Mouse (Mus musculus) layer of hippocampus, postnatal 14 days (tissue): Measurements from ENCODE around the gene Crhr1. TPM values are rescaled to one million over a fixed set of nuclear protein-coding genes. Genes with fewer than 3 reads are reported as not detected.

Experiments used
- DNase-seq, 2 experiments: peaks; one replicate each; pipeline ENCODE4 v3.0.0; 2021 to 2022; ENCODE audit warnings: low spot score in 2 of 2, mixed read lengths in 1 of 2
- long read RNA-seq, 2 experiments: library from polyadenylated mRNA; stranded (forward); transcript quantifications; one replicate each; pipeline ENCODE4 v2.0.0; 2021
- total RNA-seq, 2 experiments: library from RNA; stranded (reverse); gene quantifications; 2 replicates each; pipeline ENCODE4 v1.2.3; 2021

Gene Crhr1
- total RNA-seq: 1 to 10 TPM; 8.0 to 8.3 TPM
- long read RNA-seq, experiment 1, partial matches to known transcripts: 1 of 5 reads
- long read RNA-seq, experiment 1, other reads (novel, unspliced or antisense): 4 of 5 reads
- long read RNA-seq, experiment 2, partial matches to known transcripts: 2 of 13 reads
- long read RNA-seq, experiment 2, other reads (novel, unspliced or antisense): 7 of 13 reads

DNA sequence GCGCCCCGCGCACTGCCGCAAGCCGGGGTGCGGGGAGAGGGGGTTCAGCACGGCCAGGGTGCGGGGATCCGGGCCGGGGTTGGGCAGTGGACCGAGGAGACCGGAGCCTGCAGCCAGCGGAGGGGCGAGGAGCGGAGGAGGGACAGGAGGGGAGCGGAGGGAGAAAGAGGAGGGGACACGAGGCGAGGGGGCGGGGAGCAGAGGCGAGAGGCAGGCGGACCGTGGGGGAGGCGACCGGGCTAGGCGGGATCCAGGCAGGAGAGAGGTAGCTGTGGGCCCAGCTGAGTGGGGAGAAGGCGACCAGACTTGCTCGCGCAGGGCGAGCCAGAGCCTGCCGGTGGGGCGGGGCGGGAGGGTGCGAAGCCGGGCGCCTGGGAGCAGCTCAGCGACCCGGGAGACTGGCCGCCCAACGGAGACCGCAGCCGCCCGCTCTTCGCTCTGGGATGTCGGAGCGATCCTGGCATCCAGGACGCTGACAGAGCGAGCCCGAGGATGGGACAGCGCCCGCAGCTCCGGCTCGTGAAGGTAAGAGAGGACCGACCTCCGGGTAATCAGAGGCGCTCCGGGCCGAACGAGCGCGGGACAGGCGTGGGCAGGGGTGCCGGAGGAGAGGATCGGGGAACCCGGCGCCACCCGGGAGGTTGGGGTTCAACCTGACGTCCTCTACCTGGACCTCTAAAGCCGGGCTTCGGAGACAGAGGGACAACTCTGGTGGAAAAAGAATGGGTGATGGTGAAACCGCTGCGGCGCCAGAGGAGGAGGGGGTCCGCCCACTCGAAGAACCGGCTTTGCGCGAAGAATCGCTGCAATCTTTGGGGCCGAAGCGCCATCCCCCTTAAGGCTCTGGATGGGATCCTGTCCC, at the start of gene Crhr1:
Gene Crhr1 (plus strand): TSS at position 276 of the 862 bp plus-strand sequence.
- DNase-seq: peak; percentile 24 to 26

DNA sequence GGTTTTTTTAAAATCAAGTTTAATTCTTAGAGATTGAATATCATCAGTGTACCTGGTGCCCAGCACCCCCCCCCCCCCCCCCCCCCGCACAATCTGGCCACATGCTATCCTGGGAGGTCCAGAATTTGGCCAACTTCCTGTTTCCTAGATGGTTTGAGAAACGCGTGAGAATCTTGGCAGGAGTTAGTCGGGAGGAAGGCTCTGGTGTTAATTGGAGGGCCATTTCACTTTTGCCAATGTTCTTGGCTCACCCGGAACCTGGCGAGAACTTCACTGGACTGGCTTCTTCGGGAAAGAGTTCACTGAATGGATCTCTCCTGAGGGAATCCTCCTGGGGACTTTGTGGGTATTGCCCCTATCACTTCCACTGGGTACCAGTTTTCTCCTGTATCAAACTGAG, 49.4 kb upstream of the Crhr1 start:
- peak in 1 of 2 experiments; percentile 26 for DNase-seq

DNA sequence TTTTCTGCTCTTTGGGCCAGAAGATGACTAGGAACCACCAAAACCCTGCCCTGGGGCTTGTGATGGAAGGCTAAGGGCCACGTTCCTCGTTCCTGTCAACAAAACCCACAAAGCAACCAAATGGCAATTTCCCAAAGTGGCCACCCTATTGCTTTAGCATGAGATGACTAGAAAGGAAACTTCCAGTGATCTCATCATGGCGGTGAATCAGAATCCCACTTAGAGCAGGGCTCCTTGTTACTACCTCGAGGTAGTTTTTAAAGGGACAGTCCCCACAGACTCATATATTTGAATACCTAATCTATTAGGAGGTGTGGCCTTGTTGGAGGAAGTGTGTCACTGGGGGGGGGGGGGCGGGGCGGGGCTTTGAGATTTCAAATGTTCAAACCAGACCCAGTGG, 48.9 kb upstream of the Crhr1 start:
- DNase-seq: no peak

DNA sequence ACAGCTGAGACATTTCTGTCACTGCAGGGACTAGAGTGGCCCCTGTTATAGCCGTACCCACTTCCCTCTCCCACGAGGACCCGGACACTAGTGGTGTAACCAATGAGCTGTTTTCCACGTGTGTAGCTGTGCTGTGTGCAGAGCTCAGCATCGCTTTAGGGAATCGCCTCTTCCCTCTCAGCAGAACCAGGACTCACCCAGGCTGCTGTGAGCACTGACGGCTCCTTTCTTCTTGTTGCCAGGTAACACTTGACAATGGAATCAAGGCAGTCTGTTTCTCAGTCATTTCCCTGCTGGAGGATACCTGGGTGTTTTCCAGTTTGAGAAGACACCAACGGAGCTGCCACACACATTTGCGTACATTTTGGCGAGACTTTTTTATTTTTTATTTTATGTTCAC, 44.1 kb upstream of the Crhr1 start:
- no peak for DNase-seq

DNA sequence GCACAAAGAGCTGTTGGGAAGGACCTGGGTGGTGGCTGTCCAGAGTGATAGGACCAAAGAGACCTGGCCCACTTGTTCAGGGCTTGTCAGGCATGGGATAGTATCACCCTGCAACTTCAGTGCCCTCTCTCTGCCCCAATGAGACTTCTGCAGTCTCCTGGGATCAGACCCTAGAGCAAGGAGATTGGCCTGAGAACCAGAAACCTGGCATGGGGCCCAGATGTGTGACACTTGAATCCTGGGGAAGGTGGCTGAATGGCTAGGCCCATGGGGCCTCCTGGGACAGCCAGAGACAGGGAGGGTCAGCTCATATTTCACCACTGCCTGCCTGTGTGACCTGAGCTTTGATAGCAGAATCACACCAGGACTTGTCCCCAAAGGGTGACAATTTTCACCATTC, 41.9 kb upstream of the Crhr1 start:
- no peak for DNase-seq

DNA sequence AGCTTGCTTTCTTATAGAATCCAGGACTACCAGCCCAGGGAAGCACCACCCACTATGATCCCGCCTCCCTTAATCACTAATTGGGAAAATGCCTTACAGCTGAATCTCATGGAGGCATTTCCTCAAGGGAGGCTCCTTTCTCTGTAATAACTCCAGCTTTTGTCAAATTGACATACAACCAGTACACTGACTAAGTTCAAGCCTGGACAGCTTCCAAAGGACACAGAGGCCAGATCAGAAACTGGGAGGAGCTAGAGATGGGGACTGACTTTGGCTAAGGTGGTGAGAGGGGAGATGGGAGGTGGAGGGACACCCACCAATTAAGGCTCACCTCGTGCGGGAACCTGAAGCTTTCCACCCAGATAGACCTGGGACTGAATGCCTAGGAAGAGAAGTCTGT, 37.5 kb upstream of the Crhr1 start:
- DNase-seq: no peak

DNA sequence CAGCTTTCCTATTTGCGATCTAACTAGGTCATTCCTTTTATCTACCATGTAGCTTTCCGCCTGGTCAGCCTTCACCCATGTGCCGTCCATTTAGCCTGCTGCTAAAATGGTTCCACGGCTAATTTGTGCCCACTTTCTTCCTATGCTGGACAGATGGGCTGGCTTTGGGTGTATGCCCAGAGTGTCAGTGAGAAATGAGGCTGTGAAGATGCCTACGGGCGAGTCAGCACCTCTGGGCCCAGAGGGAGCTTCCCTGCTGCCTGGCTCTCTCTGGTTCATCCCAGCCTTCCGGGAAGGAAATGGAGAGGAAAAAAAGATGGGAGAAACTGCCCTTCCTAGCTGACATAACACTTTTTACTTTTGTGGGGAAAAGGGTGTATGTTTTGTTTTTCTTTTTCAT, 36.1 kb upstream of the Crhr1 start:
- DNase-seq: no peak

DNA sequence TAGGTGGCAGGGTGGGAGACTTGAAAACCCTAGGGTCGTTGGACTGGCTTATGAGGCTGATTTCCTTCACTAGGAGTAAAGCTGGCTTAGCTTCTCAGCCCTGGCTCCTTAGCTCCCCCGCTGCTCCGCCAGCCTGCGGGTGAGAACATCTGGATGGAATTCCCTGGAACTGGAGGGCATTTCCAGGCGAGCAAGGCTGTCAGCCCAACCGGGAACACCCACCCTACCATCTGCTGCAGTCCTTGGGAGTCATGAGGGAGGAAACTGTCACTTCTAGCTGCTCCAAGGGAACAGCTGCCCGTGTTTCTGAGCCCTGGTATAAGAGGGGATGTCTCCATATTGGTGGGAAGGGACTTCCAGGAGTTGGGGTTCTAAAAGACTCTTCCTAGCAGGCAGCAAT, 33.1 kb upstream of the Crhr1 start:
- DNase-seq: no peak

DNA sequence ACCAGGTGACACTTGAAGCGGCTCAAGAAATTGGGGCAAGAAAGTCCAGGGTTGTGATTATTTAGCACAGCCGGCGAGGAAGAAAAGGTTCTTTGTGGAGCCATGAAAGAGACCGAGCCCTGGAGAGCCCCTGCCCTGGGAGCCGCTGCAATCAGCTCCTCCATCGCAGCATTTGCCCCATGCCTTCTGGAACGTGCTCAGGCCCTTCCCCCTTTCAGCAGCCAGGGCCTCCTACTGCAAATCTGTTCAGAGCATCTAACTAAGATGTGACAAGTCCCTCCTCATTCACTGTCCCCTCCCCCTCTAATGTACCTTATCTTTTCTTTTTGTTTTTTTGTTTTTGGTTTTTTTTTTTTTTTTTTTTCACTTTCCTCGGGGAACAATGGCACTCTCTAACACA, 30.0 kb upstream of the Crhr1 start:
- no peak for DNase-seq

DNA sequence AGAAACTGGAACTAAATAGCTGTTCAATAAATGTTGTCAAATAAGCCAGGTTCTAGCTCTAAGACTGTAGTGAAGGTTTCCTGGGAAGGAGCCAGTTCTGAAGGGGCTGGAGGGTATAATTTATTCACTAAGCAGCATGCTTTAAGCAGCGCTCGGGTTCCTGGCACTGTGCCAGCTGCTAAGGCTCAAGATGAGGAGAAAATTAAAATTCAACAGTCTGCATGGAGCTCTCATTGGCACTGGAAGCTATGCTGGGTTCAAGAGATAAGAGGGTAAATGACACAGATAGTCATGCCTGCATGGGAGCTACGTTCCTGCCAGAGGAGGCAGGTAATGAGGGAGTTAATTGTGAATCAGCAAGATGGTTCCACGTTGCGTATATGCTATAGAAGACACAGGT, 26.3 kb upstream of the Crhr1 start:
- DNase-seq: peak; percentile 41 to 56

DNA sequence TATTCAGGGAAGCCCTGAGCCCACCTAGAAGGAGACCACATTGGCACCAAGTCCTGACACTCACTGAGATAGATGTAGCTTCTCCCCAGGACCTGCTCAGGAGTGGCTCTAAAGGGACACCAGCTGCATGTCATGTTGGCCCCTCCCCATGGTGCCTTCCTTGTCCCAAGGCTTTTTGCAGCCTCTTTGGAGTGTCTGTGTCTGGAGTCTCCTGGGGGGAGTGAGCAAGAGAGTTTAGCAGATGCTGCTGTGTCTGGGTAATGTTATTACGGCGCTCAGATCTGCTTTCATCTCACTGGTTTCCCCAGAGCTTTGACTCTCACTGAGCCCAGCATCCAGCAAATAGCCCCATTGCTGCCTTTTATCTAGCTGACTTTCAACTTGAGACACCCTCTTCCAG, 25.7 kb upstream of the Crhr1 start:
- DNase-seq: no peak

DNA sequence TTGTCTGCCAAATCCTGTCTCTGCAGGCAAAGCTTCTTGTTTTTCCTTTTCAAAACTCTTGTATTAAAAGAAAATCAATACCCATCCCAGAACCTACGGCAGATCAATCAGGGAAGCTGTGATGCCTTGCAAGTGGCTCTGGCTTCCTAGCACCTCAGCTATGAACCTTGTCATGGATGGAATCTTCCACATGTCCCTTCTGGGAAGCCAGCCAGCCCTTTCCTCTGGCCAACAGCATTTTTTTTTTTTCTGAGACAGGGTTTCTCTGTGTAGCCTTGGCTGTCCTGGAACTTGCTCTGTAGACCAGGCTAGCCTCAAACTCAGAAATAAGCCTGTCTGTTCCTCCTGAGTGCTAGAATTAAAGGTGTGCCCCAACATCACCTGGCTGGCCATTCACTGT, 22.3 kb upstream of the Crhr1 start:
- DNase-seq: no peak

DNA sequence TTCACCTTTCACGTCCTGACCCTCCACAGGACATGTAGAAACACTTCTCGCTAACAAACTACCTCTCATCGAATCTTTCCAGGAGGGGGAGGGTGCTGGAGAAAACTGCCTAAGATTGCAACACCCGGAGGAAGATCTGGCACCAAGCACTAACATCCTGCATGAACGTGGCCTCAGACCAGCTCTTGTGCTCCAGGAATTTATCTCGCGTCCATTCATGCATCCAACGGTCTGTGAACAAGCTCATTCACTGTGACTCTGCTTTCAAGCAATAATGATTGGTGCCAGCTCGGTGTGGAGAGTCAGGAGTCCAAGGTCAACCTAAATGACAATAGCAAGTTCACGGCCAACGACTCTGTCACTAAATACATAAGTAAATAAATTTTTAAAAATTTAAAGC, 20.8 kb upstream of the Crhr1 start:
- no peak for DNase-seq

DNA sequence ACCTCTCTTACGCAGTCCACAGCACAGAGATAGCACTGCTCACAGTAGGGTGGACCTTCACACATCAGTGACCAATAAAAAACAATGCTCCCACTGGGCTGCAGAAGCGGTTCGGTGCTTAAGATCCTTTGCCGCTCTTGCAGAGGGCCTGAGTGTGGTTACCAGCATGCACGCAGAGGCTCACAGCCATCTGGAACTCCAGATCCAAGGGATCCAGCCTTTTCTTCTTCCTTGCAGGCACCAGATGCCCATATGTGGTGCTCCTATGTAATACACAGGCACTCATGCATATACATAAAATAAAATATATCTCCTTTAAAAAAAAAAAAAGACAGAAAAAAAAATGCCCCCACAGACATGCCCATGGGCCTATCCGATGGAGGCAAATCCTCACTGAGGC, 19.0 kb upstream of the Crhr1 start:
- DNase-seq: no peak

DNA sequence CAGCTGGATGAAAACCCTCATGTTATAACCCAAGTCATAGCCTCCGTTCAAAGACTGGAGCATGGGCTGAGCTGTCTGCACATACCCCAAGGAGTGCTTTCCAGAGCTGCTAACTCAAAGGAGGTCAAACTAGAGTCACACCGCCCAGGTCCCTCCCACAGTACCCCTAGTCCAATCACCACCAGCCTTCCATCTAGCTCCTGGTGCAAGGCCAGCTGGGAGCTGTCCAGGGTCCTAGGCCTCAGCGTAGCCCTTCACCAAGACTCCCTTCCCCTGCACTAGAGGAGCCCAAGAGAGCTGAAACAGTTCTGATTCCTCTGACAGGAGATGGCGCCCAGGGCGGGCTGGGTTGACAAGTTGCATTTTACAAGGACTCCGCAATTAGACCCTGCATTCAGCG, 18.0 kb upstream of the Crhr1 start:
- peak; percentile 46 to 58 for DNase-seq

DNA sequence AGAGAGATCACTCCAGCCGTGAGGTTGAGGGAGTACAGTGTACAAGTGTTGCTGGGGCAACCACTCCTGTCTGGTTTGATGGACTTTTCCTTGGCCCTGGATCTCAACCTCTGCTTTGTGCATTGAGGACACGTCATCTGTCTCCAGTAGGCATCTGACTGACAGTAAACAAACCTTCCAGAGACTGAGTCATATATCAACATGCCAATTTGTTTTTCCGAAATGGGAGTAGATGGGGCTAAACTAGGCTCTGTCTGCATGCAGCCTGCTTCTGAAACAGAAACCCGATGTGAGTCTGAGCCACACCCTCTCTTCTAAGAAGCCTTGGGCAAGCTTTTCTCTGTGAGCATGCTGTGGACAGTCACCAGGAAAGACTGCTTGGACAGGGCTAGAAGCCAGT, 14.3 kb upstream of the Crhr1 start:
- DNase-seq: no peak

DNA sequence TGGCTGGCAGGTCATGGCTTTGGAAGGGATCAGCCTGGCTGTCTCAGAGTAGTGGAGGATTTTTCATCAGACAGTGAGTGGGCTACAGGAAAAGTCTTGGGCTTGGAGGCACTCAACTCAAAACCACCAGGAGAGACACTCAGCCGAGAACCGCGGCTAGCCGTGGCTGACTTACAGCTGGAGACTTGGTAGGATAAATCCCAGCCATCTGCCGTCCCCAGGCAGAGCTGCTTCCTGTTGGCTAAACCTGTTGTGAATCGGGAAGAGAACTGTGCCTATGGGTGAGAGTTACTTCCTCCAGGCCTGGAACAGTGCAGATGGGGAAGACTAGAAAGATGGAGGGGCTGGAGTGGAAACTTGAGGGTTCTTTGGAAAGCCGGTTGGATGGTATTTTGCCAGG, 9.7 kb upstream of the Crhr1 start:
- DNase-seq: no peak

DNA sequence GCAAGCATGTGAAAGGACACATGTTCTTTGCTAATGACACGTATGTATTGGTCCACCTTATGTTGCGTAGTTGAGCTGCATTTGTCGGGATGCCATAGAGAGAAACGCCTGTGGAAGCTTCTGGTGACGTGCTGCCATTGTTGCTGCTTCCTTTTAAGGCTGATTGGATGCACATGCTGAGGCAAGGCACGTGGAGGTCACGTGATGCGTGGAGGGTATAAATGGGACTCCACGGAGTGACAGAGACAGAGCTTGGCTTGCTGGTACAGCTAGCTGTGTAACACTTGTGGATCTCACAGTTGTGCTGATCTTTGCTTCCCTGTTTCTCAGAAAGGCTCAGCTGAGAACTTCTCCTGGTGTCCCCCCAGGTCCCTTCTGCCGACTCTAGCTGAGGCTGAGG, 9.2 kb upstream of the Crhr1 start:
- DNase-seq: no peak

DNA sequence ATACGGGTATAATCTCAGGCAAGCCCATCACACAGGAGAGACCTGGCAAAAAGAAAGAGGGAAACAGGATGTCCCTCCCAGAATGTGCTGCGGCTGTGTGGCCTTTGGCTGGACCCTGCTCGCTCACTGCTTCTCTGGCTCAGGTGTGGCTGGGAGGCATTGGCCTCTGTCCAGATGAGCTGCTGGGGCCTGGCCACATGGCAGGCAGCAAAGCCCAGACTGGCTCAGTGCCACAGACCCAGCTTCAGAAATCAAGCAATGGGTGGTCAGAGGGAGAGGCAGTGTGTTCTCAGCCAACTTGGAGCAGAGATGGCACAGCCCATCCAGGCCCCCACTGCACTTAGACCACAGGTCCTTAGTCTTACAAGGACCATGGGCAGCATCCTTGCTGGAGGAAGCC, 8.1 kb upstream of the Crhr1 start:
- no peak for DNase-seq

DNA sequence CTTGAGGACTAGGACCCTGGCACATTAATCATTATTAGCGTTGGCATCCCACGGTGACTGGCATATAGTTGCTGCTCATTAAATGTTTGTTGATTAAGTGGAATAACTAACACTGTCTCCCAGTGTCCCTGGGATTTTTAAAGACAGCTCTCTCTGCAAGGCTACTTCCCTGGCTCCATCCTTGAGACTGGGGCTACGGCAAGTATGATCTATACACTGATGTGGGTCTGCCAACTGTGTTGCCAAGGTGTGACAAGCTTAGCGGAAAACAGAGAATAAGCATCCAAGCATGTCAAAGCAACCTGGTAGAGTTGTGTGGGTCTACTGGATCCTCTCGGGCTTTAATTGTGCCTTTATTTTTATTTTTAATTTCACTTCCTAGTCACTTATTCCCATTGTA, 3.2 kb upstream of the Crhr1 start:
- no peak for DNase-seq

DNA sequence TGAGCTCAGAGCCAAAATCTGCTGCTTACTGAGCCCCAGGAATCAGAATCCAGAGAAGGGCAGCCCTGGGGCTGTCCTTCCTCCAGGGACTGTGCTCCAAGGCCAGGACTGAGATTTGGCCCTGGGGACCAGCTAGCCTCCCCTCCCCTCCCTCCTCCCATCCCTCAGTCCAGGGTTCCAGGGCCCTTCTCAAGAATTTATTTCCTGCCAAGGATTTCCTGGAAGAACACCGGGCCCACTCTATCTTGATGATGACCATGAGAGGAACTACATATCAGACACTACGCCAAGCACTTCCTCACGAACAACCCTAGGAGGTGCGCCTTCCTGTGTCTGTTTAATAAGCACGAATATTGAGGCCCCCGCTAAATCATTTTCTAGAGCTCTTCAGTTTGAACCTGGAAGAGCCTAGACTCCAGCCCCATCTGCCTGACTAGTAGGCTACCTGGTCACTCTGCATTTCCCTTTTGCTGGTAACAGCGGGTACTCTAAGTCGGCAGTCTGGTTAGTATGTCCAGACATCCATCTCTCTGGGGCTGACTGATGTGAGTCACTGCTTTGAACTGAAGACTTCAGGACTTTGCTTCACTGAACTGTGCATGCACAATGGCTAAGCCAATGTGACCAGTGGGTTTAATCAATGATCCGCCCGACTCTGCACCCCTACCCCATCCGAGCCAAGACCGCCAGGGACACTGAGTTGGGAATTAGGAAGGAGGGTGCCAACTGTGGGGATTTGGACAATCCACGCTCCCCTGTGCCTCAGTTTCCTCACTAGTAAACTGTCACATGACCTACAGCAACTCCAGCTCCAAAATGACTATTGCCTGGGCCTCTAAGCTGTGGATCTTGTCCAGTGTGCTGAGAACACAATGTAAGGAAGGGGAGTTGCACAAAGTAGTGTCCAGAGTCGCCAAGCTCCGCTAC, 1.7 kb upstream of the Crhr1 start:
- DNase-seq: no peak

DNA sequence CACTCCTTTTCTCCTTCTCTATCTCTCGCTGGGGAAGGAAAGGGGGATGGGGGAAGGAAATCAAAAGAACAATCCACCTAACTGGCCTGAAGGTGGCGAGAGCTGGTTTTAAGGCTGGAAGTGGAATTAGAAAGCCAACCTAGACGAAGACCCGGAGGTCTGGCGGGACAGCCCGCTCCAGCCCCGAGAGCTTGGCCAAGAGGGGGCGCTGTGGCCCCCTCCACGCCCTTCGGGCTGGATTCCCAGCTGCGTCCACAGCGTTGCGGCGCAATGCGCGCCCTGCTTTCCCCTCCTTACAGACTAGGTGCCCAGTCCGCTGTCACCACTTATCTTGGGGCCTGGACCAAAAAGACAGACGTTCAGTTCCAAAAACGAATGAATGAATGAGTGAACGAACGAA, 899 bp upstream of the Crhr1 start:
- peak; percentile 14 to 34 for DNase-seq
